Mouse (Mus musculus): Measurements from ENCODE around the gene Pld4.

Pld4 gene

DNA sequence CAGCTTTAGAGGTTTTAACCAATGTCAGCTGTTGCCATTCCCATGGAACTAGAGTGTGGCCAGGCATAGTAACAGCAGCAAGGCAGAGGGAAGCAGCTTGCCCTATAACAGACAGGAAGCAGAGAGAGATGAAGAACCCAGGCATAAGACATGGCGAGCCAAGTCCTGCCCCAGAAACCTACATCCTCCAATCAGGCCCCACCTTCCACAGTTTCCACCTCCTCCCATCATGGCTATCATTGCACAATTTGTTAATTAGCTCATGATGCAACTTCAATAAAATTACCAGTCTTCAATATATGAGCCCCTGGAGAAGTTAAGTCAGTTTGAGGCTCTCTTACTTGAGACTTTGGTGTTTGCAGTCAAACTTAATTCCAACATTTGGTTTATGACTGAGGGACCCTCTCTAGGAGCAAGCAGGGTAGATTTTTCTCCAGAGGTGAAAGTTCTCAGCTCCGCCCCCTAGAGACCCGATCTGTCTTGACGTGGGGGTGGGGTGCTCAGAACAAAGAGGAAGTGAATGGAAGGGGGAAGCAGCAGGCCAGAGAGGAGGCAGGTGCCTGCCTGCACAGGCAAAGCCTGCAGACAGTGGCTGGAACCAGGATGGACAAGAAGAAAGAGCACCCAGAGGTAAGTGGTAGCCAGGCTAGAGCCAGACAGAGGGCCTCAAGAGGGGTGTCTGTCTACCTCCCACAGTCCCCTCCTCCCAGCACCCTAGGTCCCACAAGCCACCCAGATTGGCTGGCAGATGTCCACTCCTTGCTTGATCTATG lies at the start of gene Pld4:
Pld4 (plus strand) TSS at position 502 of the 773 bp plus-strand sequence.
- no peak for DNase-seq

GRCm38 (mm10) chr12:112713984-112714383 lies 46.5 kb upstream of the Pld4 start:
- peak; percentile 50 for DNase-seq

- no peak for DNase-seq
These were observed 43.3 kb upstream of the Pld4 start for GRCm38 (mm10) chr12:112717140-112717539.

GRCm38 (mm10) chr12:112718995-112719394 lies 41.5 kb upstream of the Pld4 start:
- no peak for DNase-seq

DNA sequence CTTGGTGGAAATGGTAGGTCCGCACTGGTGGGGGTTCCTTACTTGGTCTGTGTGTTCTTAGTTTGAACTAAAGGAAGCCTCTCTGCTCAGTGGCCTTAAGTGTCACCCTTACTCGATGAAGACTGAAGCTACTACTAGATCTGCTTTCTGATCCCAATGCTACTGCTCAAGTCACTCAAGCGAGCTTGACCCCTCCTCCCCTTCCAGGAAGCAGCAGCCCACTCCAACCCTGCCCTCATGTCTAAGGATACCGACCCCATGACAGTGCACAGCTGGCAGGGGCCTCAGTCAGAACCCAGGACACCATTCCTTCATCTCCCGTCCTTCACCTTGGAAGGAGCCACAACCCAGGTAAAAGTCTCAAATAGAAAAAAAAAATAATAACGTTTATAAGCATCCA lies 40.2 kb upstream of the Pld4 start, which contains the start of gene Cep170b:
Cep170b (plus strand) TSS at position 240 of the 400 bp plus-strand sequence.
- DNase-seq = peak; percentile 41

- no peak for DNase-seq
These were observed 39.5 kb upstream of the Pld4 start for GRCm38 (mm10) chr12:112720890-112721423.

DNA sequence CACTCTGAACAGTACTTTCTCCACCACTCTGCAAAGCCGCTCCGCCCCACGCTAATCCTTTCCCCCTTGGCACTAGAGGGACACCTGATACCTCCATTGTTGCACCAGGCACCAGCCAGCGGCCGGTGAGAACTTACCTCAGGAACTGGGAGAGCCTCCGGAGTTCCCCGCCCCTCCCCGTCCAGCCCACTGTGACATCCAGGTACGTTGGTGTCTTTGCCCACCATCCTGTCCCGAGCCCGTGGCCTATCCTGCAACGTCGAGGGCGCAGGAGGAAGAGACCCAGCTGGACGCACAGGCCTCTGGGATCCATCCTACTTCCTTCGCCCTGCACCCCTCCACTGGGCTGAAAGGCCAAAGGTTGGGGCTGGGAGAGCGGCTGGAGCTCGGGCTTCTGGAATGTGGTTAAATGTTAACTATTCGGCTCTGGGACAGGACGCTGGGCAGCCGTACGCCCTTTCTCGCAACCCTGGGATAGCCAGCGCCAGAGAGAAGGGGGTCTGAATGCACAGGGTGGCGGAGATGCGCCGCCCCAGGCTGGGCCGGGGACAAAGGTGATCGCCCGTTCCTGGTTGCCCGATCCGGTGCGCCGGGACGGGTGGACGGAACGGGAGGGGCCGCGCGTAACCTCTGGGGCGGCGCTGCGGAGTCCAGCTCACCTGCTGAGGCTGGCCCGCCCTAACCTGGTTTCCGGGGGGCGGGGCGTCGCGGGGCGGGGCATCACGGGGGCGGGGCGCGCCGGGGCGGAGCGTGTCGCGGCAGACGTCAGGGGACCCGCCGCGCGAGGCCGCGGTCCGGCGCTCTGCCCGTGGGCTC lies 38.8 kb upstream of the Pld4 start:
- DNase-seq = peak; percentile 81

- DNase-seq = peak; percentile 87
These were observed 38.0 kb upstream of the Pld4 start for GRCm38 (mm10) chr12:112722240-112723027.

DNA sequence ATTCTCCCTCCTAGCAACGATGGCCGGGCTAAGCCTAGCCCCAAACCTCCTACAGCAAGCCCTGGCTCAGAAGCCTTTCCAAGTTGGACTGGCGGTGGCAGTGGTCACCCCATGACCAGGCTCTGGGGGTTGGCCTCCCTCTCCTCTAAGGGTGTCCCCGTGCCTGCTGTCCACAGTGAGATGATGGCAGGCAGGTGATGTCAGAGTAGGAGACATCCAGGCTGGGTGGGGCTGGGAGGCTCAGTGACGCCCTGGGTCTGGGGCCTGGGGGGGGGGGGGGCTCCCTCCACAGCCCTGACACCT lies 37.5 kb upstream of the Pld4 start:
- DNase-seq = peak; percentile 77

- DNase-seq = peak; percentile 51
These were observed 37.0 kb upstream of the Pld4 start for GRCm38 (mm10) chr12:112723445-112723844.

DNA sequence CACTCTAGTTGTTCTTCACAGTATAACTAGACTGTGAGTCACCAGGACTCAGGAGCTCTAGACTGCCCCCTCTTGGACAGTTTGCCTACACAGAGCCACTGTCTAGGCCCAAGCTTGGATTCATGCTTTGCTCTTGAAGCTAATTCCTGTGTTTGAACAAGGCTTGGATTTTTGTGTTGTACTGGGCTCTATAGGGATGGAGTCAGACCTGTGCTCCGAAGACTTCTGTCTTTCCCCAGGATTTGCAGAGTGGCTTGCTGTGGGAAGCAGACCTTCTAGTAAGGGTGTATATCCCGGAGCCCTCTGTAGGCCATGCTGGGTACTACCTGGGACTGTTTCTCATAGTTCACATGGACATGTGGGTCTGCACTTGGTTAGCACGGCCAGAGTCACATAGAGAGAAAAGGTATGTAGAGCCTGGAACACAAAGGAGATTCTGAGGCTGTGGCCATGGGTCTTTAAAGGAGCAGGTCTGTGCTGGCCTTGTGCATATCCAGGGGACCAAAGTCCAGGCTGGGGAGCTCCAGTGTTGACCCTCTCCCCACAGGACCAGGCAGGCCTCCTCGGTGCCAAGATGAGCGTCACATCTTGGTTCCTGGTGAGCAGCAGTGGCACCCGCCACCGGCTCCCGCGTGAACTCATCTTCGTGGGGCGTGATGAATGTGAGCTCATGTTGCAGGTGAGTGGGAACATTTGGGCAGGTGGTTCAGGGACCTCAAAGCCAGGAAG lies 36.2 kb upstream of the Pld4 start:
- peak; percentile 83 for DNase-seq

- peak; percentile 41 for DNase-seq
These were observed 32.7 kb upstream of the Pld4 start for GRCm38 (mm10) chr12:112727801-112728200.

DNA sequence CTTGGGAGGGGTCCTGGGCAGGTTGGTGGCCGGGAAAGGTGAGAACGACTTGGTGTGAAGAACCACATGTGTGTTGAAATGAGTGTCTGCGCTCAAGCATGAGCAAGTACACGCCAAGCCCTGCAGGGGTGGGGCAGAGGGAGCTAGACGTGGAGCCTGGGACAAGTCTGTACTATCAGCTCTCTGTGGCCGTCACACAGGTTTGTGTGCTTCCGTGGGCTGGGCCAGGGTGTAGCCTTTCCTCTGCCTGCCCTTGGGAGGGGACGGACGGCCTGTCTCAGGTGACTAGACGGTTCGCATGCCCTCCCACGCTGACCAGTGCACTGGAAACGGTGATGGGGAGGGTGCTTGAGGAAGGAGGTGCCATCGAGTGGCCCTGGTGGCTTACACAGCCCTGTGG lies 29.6 kb upstream of the Pld4 start:
- peak; percentile 25 for DNase-seq

- peak; percentile 76 for DNase-seq
These were observed 27.9 kb upstream of the Pld4 start for GRCm38 (mm10) chr12:112732591-112732990.

DNA sequence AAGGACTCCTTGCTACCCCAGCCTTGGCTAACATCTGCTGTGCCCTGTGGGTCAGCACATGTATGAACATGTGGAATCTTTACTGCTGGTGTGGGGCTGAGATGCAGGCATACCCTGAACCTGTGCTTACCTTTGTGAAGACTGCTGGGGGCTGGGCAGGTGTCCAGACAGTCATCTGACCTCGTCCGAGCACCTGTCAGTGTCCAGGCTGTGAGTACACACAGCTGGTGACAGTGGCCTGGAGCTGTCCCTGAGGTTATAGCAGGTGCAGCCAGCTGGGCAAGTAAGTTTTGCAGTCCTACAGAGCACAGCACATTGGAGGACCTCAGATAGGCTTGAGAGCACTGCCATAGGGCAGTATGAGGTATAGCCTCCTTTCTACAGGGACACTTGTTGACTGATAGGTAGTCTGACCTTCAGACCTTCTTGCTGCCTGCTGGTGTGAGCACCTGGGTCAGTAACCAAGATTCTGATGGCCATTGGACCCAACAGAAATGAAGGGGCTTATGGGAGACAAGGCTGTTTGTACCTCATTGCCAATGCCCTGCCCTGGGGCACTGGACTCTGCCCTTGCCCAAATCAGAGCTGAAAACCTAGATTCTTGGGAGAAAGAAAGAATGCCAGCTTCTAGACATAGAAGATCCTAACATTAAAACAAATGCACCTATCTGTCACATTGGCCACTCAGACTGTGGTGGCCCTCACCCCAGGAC lies 26.2 kb upstream of the Pld4 start:
- peak; percentile 55 for DNase-seq

GRCm38 (mm10) chr12:112734881-112735655 lies 25.4 kb upstream of the Pld4 start:
- DNase-seq = peak; percentile 58

DNA sequence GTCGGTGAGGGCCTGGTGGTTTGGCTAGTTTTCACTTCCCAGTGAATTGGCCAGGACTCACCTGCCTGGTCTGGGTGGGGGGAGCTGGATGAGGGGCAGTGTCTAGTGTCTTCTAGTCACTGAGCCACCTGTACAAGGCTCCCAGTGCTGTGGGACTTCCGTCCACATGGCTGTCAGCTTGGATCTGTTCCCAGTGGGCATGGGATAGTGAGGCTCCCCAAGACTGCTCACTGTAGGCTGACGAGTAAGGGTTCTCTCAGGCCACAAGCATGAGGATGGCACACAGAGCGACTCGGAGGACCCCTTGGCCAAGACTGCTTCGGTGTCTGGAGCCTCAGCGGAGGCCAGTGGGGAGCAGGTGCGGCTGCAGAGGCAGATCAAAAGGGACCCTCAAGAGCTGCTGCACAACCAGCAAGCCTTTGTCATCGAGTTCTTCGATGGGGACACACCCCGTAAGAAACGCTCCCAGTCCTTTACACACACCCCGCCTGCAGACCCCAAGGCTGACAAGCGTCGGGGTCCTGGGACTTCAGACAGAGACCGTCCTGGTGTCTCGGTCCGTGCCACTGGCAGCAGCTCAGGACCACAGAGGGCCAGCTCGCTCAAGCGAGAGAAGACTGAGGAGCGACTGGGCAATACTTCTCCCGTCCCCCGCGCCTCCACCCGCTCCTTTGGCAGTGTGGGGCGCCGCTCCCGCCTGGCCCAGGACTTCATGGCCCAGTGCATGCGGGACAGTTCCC lies 24.4 kb upstream of the Pld4 start:
- DNase-seq = peak; percentile 71

DNA sequence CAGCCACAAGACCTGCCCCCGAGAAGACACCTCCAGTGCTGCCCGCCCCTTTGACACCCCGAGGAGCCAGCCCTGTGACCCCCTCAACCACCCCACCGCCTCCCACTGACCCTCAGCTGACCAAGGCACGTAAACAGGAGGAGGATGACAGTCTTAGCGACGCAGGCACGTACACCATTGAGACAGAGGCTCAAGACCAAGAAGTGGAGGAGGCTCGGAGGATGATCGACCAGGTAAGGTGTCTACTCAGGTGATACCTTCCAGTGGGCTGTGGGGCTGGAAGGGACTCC lies 23.9 kb upstream of the Pld4 start:
- peak; percentile 66 for DNase-seq

DNA sequence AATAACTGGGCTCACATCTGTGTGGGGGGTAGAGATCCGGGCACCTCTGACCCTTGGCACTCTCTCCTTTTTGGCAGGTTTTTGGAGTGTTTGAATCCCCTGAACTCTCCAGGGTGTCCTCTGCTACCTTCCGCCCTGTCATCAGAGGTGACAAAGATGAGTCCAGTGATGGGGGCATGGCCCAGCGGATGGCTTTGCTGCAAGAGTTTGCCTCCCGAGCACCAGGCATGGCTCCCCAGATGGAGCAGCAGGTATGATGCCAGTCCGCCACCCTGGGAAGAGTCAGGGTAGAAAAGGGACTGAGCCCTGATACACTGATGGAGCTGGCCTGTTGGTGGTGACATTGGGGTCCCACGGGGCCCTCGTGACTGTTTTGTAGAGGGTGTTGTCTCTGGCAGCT lies 23.4 kb upstream of the Pld4 start:
- peak; percentile 64 for DNase-seq

GRCm38 (mm10) chr12:112737761-112738160 lies 22.7 kb upstream of the Pld4 start:
- peak; percentile 96 for DNase-seq
